Mouse (Mus musculus): ENCODE measurements at regions not wholly inside any gene's neighbourhood (a gene's known extent, or its start where the extent isn't known, plus 50 kb on each side); places are given as distances from the start of the nearest gene placed in this dataset.

DNA sequence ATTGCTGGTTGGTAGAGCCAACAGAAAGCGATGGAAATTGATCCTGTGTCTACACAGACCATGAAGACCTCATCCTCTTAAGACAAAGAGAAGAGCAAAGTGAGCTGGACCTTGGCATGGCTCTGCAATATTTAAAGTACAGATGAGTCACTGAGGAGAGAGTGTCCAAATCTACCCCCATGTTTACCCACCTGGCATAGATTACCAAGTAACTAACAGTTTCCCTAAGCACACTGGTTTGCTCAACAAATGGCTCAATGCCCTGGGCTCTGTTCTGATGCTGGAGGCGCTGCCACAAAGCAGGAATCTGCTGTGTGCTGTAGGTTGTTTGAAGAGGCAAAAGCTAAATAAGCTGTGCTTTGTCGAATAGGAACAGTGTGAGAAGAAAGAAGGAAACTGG lies 345.0 kb upstream of the Gm10131 start:
- TF ChIP-seq CTCF (conservative IDR thresholded peaks at IDR 0.05; ENCODE audit: insufficient read depth, insufficient read length, low read depth, low read length) (no peak), POLR2A (IDR thresholded peaks at IDR 0.05; ENCODE audit: low read depth, low read length) (no peak)
